Mouse (Mus musculus) adrenal gland, postnatal 14 days (tissue): ENCODE results near the gene Spata17. TPM values are rescaled to one million over a fixed set of nuclear protein-coding genes. Genes with fewer than 3 reads are reported as not detected.

Experiments used
- DNase-seq: peaks from one replicate; pipeline ENCODE4 v3.0.0; 2021; ENCODE audit warnings: mixed read lengths
- total RNA-seq: library from RNA; stranded (reverse); gene quantifications from 2 replicates; pipeline ENCODE4 v1.2.3, GENCODE M21; 2021

Spata17 gene
- total RNA-seq, 1 experiment from 2014 or later = 1.3 TPM

DNA sequence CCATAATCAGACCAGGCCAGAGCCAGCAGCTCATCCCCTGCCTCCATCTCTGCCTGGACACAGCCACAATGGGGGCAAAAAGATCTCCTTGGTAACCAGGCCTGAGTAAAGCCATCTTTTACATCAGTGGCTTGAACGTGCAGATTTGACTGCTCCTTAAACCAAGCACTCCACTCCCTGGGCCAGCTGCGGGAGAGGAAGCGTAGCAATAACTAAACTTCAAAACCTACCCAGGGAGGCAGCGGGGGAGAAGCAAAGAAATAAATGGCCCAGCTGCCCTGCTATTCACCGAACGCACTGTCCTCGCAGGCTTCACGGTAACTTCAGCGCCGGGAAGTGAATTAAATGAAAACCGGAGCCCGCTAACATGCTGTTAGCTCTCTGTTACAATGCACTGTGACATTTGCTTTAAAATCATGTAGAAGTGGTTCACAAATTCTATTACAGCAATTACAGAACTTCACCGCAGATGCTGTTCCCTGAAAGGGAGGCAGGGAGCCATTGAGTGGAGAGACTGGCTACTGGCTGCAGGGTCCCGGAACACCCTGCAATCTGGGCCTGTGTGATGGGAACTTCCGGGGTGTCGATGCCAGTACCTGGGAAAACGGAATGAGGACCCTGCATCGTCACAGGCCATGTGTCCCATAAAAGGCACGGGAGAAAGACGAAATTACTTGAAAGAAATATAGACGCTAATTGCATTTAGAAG lies 217.5 kb downstream of the Spata17 start:
- no peak for DNase-seq

Other genes with a start within 250 kb of the Spata17 start
- gene D1Pas1, start 248.0 kb downstream of the Spata17 start, total RNA-seq = not detected in 2 replicates
- 23.4 and 25.0 TPM in 2 replicates for gene Gpatch2, start within 50 bp of the Spata17 start, total RNA-seq